Mouse (Mus musculus) cerebellum, adult 2 months (tissue): ENCODE measurements around the gene BC049352. TPM values are rescaled to one million over a fixed set of nuclear protein-coding genes. Genes with fewer than 3 reads are reported as not detected.
A peak's percentile ranks its signal among the peaks of the same experiment; 100 is the strongest.

ENCODE experiments used
- DNase-seq, 2 experiments: peaks; one replicate each; pipeline ENCODE4 v3.0.0; 2021
- H3K27ac ChIP-seq: fragments of 200-500 bp; 2 replicates; pipeline ENCODE4 v1.5.1; 2012; ENCODE audit warnings: low read length, control low read depth, inconsistent platforms; ENCODE audit not compliant: insufficient read depth
- H3K27me3 ChIP-seq: fragments of 200-500 bp; 2 replicates; pipeline ENCODE4 v1.6.1; 2012; ENCODE audit warnings: inconsistent platforms, mild to moderate bottlenecking, low read length, moderate library complexity; ENCODE audit not compliant: control insufficient read depth, insufficient read depth
- H3K4me1 ChIP-seq: fragments of 200-500 bp; 2 replicates; pipeline ENCODE4 v1.6.1; 2011; ENCODE audit warnings: low read length; ENCODE audit not compliant: control insufficient read depth, insufficient read depth
- H3K4me3 ChIP-seq: fragments of 200-500 bp; replicated peaks from 2 replicates; pipeline ENCODE3; 2011; ENCODE audit warnings: mild to moderate bottlenecking, low read depth, low read length, control low read depth; ENCODE audit not compliant: insufficient read depth
- CTCF ChIP-seq: fragments of 200-500 bp; IDR thresholded peaks from 2 replicates; pipeline ENCODE4 v1.5.1; 2011; ENCODE audit warnings: low read depth, mild to moderate bottlenecking, control low read depth, low read length, moderate library complexity, borderline replicate concordance; ENCODE audit not compliant: insufficient read depth
- POLR2A ChIP-seq: fragments of 200-500 bp; IDR thresholded peaks from 2 replicates; pipeline ENCODE4 v1.6.1; 2011; ENCODE audit warnings: low read length, control low read depth, borderline replicate concordance; ENCODE audit not compliant: insufficient read depth
- WGBS: fragments of 180-500 bp; shearing (Covaris S2); methylation state at CpG from one replicate; pipeline ENCODE4 v1.1.7; 2018; 5-methylcytosine and 5-hydroxymethylcytosine counted together
- polyA plus RNA-seq: library from polyadenylated mRNA; depleted of rRNA; stranded (reverse); fragments of >200 nt; gene quantifications from 2 replicates; pipeline ENCODE4 v1.2.3, GENCODE M21; 2012; rRNA removed

BC049352 gene
- polyA plus RNA-seq, 1 experiment: 2.8 TPM

DNA sequence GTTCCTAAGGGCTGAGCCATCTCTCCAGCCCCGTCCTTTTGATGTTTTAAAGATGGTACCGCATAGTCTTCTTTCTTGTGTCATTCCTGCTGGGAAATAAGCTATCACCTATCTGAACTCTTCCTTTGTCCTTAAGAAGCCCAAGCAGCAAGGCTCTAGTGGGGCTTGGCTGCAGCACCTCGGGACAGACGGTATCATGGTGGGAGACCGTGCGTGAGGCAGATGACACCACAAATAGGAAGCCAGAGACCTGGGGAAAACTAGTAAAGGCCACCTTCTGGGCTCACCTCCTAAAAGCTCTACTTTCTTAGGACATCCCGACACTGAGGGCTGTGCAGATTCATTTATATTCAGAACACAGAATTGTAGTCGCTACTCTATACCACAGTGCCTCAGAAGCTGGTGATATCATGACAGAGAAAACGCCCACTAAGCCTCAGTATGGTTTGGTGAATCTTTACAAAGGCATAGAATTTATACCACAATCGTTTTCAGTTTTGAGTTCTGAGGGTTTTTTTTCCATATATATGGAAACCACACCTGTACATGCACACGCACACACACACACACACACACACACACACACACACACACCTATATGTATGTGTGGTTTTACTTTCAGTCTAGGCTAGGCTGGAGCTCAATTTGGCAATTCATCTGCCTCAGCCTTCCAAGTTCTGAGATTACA is 109.8 kb downstream of the BC049352 start:
- H3K27me3 ChIP-seq: no peaks in the 10 kb centered on the region
- WGBS: 14% methylated on average over 11 of the region's 11 CpGs
- H3K27ac ChIP-seq: no peak overlapping the region; the same call in 1 of the 2 replicates
- DNase-seq: peak; percentile 81 to 90
- TF ChIP-seq POLR2A (no peak), CTCF (no peak)
- H3K4me1 ChIP-seq: peaks cover 12% of the 10 kb centered on the region
- H3K4me3 ChIP-seq: no peak overlapping the region

DNA sequence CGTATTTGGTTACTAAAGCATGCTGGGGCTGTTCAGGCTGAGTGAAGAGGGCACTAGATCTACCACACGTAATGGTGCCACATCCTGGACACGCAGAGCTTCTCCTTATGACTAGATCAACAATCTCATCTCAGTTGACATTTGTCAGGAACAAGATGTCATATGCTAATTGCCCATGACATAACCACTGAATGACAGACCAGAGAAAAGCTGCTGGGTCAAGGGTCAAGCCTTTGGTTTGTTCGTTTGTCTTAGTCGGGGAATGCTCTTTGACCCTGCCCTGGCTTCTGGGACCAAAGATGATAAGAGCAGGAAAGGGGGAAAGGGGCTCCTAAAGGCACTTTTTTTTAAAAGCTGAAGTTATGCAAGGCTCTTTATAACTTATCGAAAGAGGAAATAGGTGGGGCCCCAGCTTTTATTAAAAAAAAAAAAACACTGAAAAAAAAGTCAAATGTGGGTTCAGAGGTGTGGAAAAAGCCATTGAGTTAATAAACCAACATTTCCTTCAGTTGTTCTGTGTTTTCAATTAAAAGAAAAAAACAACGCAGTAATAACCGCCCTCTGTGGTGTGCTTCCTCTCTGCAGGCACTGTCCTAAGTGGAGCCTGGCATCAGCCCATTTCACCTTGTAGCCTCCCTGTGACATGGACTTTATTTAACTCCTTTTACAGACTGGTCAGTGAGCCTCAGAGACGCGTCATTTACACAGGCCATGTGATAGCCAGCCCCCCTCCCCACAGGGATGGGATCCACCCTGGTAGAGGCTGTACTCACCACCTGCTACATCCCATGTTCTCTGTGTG is 112.6 kb downstream of the BC049352 start:
- DNase-seq: no peak
- WGBS: 73% methylated on average over 10 of the region's 10 CpGs
- TF ChIP-seq POLR2A (no peak), CTCF (no peak)
- no peaks in the 10 kb centered on the region for H3K27me3 ChIP-seq
- H3K4me3 ChIP-seq: no peak overlapping the region
- H3K4me1 ChIP-seq: peaks cover 14% of the 10 kb centered on the region
- no peak overlapping the region for H3K27ac ChIP-seq

DNA sequence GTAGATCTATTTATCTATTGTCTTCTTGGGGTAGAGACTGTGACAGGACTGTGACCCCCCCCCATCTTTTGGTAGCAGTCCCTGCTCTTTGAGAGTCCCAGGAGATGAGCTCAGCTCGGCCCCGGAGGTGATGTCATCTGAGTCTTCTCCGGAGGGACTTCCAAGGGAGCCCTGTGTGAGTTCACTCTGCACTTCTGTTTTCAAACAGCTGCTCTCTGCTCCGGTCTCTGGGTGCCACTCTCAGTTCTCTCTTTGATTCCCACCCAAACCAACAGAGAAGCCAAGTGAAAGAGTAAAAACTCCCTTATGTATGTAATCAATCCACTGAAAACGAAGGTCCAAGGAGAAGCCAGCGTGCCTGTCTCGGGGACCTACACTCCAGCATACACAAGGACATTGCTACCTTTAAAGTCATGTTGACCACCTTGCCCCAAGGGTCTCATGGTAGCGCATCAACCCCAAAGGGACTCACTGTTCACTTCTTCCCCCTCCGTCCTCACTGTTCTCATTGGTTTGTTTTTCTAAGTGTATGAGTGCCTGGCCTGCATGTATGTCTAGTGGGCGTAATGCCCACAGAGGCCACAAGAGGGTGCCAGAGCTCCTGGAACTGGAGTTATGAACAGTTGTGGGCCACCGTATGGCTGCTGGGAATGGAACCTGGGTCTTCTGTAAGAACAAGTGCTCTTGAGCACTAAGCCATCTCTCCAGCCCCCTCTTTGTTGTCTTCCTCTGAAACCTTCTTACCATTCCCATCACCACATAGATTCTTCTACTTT is 117.6 kb downstream of the BC049352 start:
- H3K27ac ChIP-seq: no peak overlapping the region
- H3K4me1 ChIP-seq: peaks cover 12% of the 10 kb centered on the region
- 84% methylated on average over 11 of the region's 11 CpGs for WGBS
- H3K4me3 ChIP-seq: no peak overlapping the region
- H3K27me3 ChIP-seq: no peaks in the 10 kb centered on the region
- peak in 1 of 2 experiments; percentile 37 for DNase-seq
- peak; percentile 64 for TF ChIP-seq CTCF
- TF ChIP-seq POLR2A: no peak

Other genes with a start within 250 kb of the BC049352 start
- gene Ube4a, start 216.4 kb upstream of the BC049352 start, polyA plus RNA-seq: 34.7 and 37.4 TPM in 2 replicates
- not detected in 2 replicates for gene Cd3g, start 201.6 kb upstream of the BC049352 start, polyA plus RNA-seq
- gene Cd3d, start 200.2 kb upstream of the BC049352 start, polyA plus RNA-seq: 0.08 and 0.10 TPM in 2 replicates
- 0.05 and 0.27 TPM in 2 replicates for gene Cd3e, start 172.4 kb upstream of the BC049352 start, polyA plus RNA-seq
- 1.1 and 2.4 TPM in 2 replicates for gene Mpzl2, start 142.2 kb upstream of the BC049352 start, polyA plus RNA-seq
- gene Mpzl3, start 126.8 kb upstream of the BC049352 start, polyA plus RNA-seq: 7.4 and 8.3 TPM in 2 replicates
- gene Jaml, start 102.8 kb upstream of the BC049352 start, polyA plus RNA-seq: 3.8 and 4.2 TPM in 2 replicates
- gene Scn2b, start 64.2 kb upstream of the BC049352 start, polyA plus RNA-seq: 151 and 165 TPM in 2 replicates
- 78.8 and 109 TPM in 2 replicates for gene Scn4b, start 43.6 kb upstream of the BC049352 start, polyA plus RNA-seq
- 0.11 and 0.34 TPM in 2 replicates for gene Tmprss4, start 22.1 kb downstream of the BC049352 start, polyA plus RNA-seq
- 4.5 and 6.0 TPM in 2 replicates for gene Il10ra, start 87.1 kb downstream of the BC049352 start, polyA plus RNA-seq
- not detected in 2 replicates for gene Tmprss13, start 137.1 kb downstream of the BC049352 start, polyA plus RNA-seq
- 104 and 107 TPM in 2 replicates for gene Fxyd6, start 188.2 kb downstream of the BC049352 start, polyA plus RNA-seq
- gene Fxyd2, start 217.7 kb downstream of the BC049352 start, polyA plus RNA-seq: 2.1 and 3.1 TPM in 2 replicates
- 23.4 and 27.0 TPM in 2 replicates for gene Dscaml1, start 244.6 kb downstream of the BC049352 start, polyA plus RNA-seq